Mouse (Mus musculus): ENCODE data around the gene Pigr.

DNA sequence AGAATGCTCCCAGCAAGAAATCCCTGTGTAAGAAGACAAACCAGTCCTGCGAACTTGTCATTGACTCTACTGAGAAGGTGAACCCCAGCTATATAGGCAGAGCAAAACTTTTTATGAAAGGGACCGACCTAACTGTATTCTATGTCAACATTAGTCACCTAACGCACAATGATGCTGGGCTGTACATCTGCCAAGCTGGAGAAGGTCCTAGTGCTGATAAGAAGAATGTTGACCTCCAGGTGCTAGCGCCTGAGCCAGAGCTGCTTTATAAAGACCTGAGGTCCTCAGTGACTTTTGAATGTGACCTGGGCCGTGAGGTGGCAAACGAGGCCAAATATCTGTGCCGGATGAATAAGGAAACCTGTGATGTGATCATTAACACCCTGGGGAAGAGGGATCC, 18.0 kb downstream of the Pigr start:
- no peak for TF ChIP-seq TAL1 (IDR thresholded peaks at IDR 0.05; ENCODE audit: low read length)
- no peak for TF ChIP-seq GATA1 (IDR thresholded peaks at IDR 0.05; ENCODE audit: low read length)

Measured in erythroblast, embryonic 14.5 days (primary cell).